Mouse (Mus musculus): ENCODE data around the gene Plxnd1. TPM values are rescaled to one million over a fixed set of nuclear protein-coding genes. Genes with fewer than 3 reads are reported as not detected.
A peak's percentile ranks its signal among the peaks of the same experiment; 100 is the strongest.

Plxnd1 gene
- 60.8 and 80.5 TPM in 2 replicates for polyA plus RNA-seq (2016; fragmentation: Nextera tagmentation; extraction: Ambion mirVana)

GRCm38 (mm10) chr6:115994877-115995520 is at the start of gene Plxnd1:
Gene Plxnd1 (minus strand): TSS chr6:115995005.
- peaks cover 69% of the 10 kb centered on the region for H3K4me1 ChIP-seq (replicated peaks)
- peak within 1 kb of the TSS; percentile 58 for H3K4me3 ChIP-seq
- H3K27ac ChIP-seq (ENCODE audit: poor library complexity, severe bottlenecking), result peak within 1 kb of the TSS; percentile 84
- H3K9me3 ChIP-seq (replicated peaks), result peaks cover 13% of the 10 kb centered on the region
- H3K36me3 ChIP-seq, result no peaks in the 10 kb centered on the region
- 3% methylated on average over 35 of the region's 51 CpGs for WGBS
- H3K27me3 ChIP-seq (replicated peaks), result peaks cover 23% of the 10 kb centered on the region
- ATAC-seq (ENCODE audit: insufficient number of reproducible peaks, low FRiP score), result peak; percentile 84
- H3K4me2 ChIP-seq, result peak within 1 kb of the TSS; percentile 75
- H3K9ac ChIP-seq, result peak within 1 kb of the TSS; percentile 82

DNA sequence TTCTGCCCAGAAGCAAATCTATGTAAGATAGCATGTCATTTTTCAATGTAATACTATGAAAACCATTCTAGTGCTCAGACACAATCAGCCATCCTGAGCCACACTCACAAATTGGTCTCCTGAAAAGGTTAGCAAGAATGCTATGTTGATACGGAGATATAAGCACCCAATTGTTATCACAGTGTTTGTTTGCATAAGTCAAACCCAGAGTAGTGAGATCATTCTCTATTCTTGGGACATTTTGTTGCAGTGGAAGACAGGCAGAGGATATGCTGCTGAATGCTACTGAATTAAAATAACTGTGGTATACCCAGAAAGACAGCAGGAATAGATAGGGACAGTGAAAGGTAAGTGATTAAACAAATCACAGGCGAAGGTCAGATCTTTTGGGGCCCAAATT is 49.2 kb upstream of the Plxnd1 start:
- H3K27ac ChIP-seq (ENCODE audit: poor library complexity, severe bottlenecking), result no peak overlapping the region
- WGBS, result 36% methylated on average over 2 of the region's 2 CpGs
- H3K4me1 ChIP-seq (replicated peaks), result peaks cover 36% of the 10 kb centered on the region
- H3K4me2 ChIP-seq, result no peak overlapping the region
- no peak overlapping the region for H3K9ac ChIP-seq
- no peak for ATAC-seq (ENCODE audit: insufficient number of reproducible peaks, low FRiP score)
- peaks cover 11% of the 10 kb centered on the region; the same call in 1 of the 2 replicates for H3K36me3 ChIP-seq
- H3K4me3 ChIP-seq, result no peak overlapping the region
- H3K27me3 ChIP-seq (replicated peaks), result no peaks in the 10 kb centered on the region
- H3K9me3 ChIP-seq (replicated peaks), result peaks cover 3% of the 10 kb centered on the region

DNA sequence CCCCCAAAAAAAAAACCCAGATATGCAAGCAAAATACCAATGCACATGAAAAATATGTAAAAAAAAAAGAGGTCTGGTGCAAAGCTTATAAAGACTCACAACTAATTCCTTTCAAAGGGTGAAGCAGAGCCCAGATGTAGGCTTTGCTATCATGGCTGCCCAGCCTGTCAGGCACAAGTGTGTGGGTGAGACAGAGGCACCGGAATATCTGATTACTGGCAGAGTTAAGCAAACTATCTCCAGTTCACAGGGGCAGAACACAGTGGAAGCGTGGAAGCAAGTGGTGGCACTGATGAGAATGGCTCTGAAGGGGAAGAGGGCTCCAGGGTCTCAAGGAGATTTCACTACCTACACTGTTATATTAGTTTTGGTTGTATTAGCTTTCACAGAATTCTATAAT is 43.4 kb upstream of the Plxnd1 start:
- Histone ChIP-seq H3K27me3 (replicated peaks) (no peaks in the 10 kb centered on the region), H3K9me3 (replicated peaks) (peaks cover 3% of the 10 kb centered on the region), H3K4me3 (no peak overlapping the region), H3K36me3 (peaks cover 10% of the 10 kb centered on the region), H3K4me1 (replicated peaks) (peaks cover 26% of the 10 kb centered on the region), H3K9ac (no peak overlapping the region), H3K4me2 (no peak overlapping the region), H3K27ac (ENCODE audit: poor library complexity, severe bottlenecking) (no peak overlapping the region)
- WGBS, result 47% methylated on average over 2 of the region's 2 CpGs
- ATAC-seq (ENCODE audit: insufficient number of reproducible peaks, low FRiP score), result no peak

- Histone ChIP-seq H3K9me3 (replicated peaks) (no peaks in the 10 kb centered on the region), H3K4me1 (replicated peaks) (peaks cover 26% of the 10 kb centered on the region), H3K27me3 (replicated peaks) (no peaks in the 10 kb centered on the region), H3K4me2 (no peak overlapping the region), H3K9ac (no peak overlapping the region), H3K27ac (ENCODE audit: poor library complexity, severe bottlenecking) (no peak overlapping the region), H3K36me3 (peaks cover 2% of the 10 kb centered on the region; the same call in 1 of the 2 replicates), H3K4me3 (no peak overlapping the region)
- WGBS, result 82% methylated on average over 5 of the region's 5 CpGs
- no peak for ATAC-seq (ENCODE audit: insufficient number of reproducible peaks, low FRiP score)
Measured at GRCm38 (mm10) chr6:116037281-116037831, 42.6 kb upstream of the Plxnd1 start.

- H3K36me3 ChIP-seq, result peaks cover 5% of the 10 kb centered on the region
- WGBS, result 79% methylated on average over 2 of the region's 2 CpGs
- H3K4me2 ChIP-seq, result no peak overlapping the region
- no peak overlapping the region for H3K27ac ChIP-seq (ENCODE audit: poor library complexity, severe bottlenecking)
- no peak overlapping the region for H3K9ac ChIP-seq
- ATAC-seq (ENCODE audit: insufficient number of reproducible peaks, low FRiP score), result no peak
- no peaks in the 10 kb centered on the region for H3K27me3 ChIP-seq (replicated peaks)
- no peak overlapping the region for H3K4me3 ChIP-seq
- peaks cover 26% of the 10 kb centered on the region for H3K4me1 ChIP-seq (replicated peaks)
- H3K9me3 ChIP-seq (replicated peaks), result no peaks in the 10 kb centered on the region
Measured at GRCm38 (mm10) chr6:116036555-116036954, 41.8 kb upstream of the Plxnd1 start.

GRCm38 (mm10) chr6:116031052-116031451 is 36.2 kb upstream of the Plxnd1 start:
- WGBS, result 85% methylated on average over 5 of the region's 5 CpGs
- no peaks in the 10 kb centered on the region for H3K27me3 ChIP-seq (replicated peaks)
- peaks cover 5% of the 10 kb centered on the region for H3K36me3 ChIP-seq
- H3K4me2 ChIP-seq, result no peak overlapping the region
- no peak overlapping the region for H3K4me3 ChIP-seq
- H3K27ac ChIP-seq (ENCODE audit: poor library complexity, severe bottlenecking), result no peak overlapping the region
- no peaks in the 10 kb centered on the region for H3K9me3 ChIP-seq (replicated peaks)
- no peak for ATAC-seq (ENCODE audit: insufficient number of reproducible peaks, low FRiP score)
- no peaks in the 10 kb centered on the region for H3K4me1 ChIP-seq (replicated peaks)
- no peak overlapping the region for H3K9ac ChIP-seq

- Histone ChIP-seq H3K4me1 (replicated peaks) (no peaks in the 10 kb centered on the region), H3K9ac (no peak overlapping the region), H3K4me2 (no peak overlapping the region), H3K27me3 (replicated peaks) (no peaks in the 10 kb centered on the region), H3K27ac (ENCODE audit: poor library complexity, severe bottlenecking) (no peak overlapping the region), H3K4me3 (no peak overlapping the region), H3K36me3 (peaks cover 27% of the 10 kb centered on the region), H3K9me3 (replicated peaks) (peaks cover 9% of the 10 kb centered on the region)
- no peak for ATAC-seq (ENCODE audit: insufficient number of reproducible peaks, low FRiP score)
- WGBS, result 86% methylated on average over 4 of the region's 4 CpGs
Measured at GRCm38 (mm10) chr6:116024666-116025065, 29.9 kb upstream of the Plxnd1 start.

DNA sequence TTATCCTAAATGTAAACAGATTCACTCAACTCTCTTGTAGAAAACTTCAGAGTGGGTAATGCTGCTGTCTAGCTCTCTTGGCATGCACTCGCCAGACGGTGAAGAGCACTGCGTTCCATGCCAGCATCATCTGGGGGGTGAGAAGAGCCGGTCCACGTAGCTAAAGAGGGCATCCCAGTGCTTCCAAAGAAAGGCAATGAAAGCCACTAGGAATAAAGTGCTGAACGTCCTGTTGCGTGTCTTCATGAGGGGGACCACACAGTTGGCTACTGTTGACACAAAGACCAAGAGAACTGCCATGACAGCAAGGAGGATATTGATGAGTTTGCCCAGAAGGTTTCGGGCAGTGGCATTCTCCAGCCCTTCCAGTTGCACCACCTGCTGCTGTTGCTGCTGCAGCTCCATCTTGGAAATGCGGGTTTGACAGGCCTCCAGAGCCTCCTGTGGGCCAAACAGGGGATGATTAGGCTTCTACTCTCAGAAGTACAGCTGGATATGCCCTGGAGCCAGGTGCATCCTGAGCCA is 27.2 kb upstream of the Plxnd1 start:
- H3K27me3 ChIP-seq (replicated peaks), result no peaks in the 10 kb centered on the region
- no peak overlapping the region for H3K4me3 ChIP-seq
- peak; percentile 36; the same call in 1 of the 2 replicates for ATAC-seq (ENCODE audit: insufficient number of reproducible peaks, low FRiP score)
- H3K9ac ChIP-seq, result no peak overlapping the region
- WGBS, result 80% methylated on average over 9 of the region's 9 CpGs
- H3K36me3 ChIP-seq, result peaks cover 29% of the 10 kb centered on the region
- H3K4me2 ChIP-seq, result no peak overlapping the region
- H3K4me1 ChIP-seq (replicated peaks), result no peaks in the 10 kb centered on the region
- H3K27ac ChIP-seq (ENCODE audit: poor library complexity, severe bottlenecking), result no peak overlapping the region
- peaks cover 9% of the 10 kb centered on the region for H3K9me3 ChIP-seq (replicated peaks)

DNA sequence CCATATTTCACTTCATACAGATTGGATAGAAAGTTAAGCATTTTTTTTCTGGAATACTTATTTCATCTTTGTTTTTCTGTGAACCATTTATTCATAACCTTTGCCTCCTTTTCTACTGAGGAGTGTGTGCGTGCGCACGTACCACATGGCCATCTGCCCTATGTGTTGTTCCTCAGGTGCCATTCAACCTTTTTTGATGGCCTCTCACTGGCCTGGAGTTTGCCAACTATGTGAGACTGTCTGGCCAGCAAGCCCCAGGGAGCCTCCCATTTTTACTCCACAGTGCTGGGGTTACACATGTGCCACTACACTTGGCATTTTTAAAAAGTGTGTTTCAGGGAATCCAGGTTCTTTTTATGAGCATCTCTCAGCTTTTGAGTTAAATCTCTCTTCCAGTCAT is 21.1 kb upstream of the Plxnd1 start:
- 92% methylated on average over 3 of the region's 3 CpGs for WGBS
- H3K27me3 ChIP-seq (replicated peaks), result no peaks in the 10 kb centered on the region
- H3K4me1 ChIP-seq (replicated peaks), result no peaks in the 10 kb centered on the region
- peaks cover 11% of the 10 kb centered on the region for H3K36me3 ChIP-seq
- H3K4me3 ChIP-seq, result no peak overlapping the region
- no peak overlapping the region for H3K9ac ChIP-seq
- no peaks in the 10 kb centered on the region for H3K9me3 ChIP-seq (replicated peaks)
- no peak overlapping the region for H3K27ac ChIP-seq (ENCODE audit: poor library complexity, severe bottlenecking)
- H3K4me2 ChIP-seq, result no peak overlapping the region
- no peak for ATAC-seq (ENCODE audit: insufficient number of reproducible peaks, low FRiP score)

DNA sequence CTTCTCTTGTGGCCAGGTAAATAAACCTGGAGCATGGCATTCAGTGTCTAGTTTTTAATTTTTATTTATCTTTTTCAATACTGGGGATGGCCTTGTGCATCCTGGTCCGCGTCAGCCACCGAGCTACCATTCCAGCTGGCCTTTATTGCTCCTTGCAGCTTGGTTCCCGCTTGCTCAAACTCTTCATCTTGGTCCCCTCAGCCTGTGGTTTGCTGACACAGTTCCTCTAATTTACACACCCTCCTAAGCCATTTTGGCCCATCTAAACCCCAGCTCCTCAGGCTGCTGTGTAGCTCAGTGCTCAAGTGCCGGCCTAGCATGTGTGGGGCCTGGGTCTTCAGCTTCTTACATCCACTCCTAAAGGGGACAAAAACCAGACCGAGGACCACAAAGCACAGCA is 19.3 kb upstream of the Plxnd1 start:
- H3K4me2 ChIP-seq, result no peak overlapping the region
- H3K27me3 ChIP-seq (replicated peaks), result no peaks in the 10 kb centered on the region
- H3K36me3 ChIP-seq, result no peaks in the 10 kb centered on the region; the same call in 1 of the 2 replicates
- no peak overlapping the region for H3K4me3 ChIP-seq
- no peaks in the 10 kb centered on the region for H3K4me1 ChIP-seq (replicated peaks)
- 75% methylated on average over 6 of the region's 6 CpGs for WGBS
- no peak overlapping the region for H3K9ac ChIP-seq
- H3K27ac ChIP-seq (ENCODE audit: poor library complexity, severe bottlenecking), result no peak overlapping the region
- H3K9me3 ChIP-seq (replicated peaks), result no peaks in the 10 kb centered on the region
- ATAC-seq (ENCODE audit: insufficient number of reproducible peaks, low FRiP score), result no peak

- no peaks in the 10 kb centered on the region for H3K9me3 ChIP-seq (replicated peaks)
- no peaks in the 10 kb centered on the region; the same call in 1 of the 2 replicates for H3K36me3 ChIP-seq
- H3K4me3 ChIP-seq, result no peak overlapping the region
- 64% methylated on average over 3 of the region's 3 CpGs for WGBS
- H3K27ac ChIP-seq (ENCODE audit: poor library complexity, severe bottlenecking), result no peak overlapping the region
- no peak for ATAC-seq (ENCODE audit: insufficient number of reproducible peaks, low FRiP score)
- no peak overlapping the region for H3K9ac ChIP-seq
- no peaks in the 10 kb centered on the region for H3K4me1 ChIP-seq (replicated peaks)
- no peaks in the 10 kb centered on the region for H3K27me3 ChIP-seq (replicated peaks)
- H3K4me2 ChIP-seq, result no peak overlapping the region
Measured at GRCm38 (mm10) chr6:116013687-116014086, 18.9 kb upstream of the Plxnd1 start.
